Mouse (Mus musculus) erythroblast, embryonic 14.5 days (primary cell): Measurements from ENCODE around the gene Iqsec1.

Experiments
- GATA1 ChIP-seq: IDR thresholded peaks from 2 replicates; pipeline ENCODE4 v1.6.1; 2012; ENCODE audit warnings: low read length, inconsistent platforms, mixed read lengths
- TAL1 ChIP-seq: IDR thresholded peaks from 3 replicates; pipeline ENCODE4 v1.6.1; 2012; ENCODE audit warnings: low read length, inconsistent platforms, mixed read lengths

DNA sequence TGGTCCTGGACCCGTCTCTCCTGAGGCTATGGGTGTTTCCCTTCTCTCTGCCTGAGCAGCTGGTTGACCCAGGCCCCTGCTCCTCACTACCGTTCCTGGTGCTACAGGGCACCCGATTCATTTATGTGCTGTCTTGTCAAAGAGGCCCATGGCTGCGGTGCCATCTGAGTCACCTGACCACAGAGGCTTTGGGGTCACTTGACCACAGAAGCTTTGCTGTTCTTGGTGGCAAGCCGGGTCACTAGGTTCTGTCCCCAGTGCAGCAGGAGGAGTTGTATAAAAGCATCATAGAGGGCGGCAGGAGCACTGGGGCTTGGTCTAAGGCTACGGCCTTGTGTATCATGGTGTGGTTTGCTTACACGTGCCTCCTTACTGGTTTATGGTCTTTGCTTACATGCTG lies 375.2 kb downstream of the Iqsec1 start:
- no peak for TF ChIP-seq TAL1
- no peak for TF ChIP-seq GATA1
